Mouse (Mus musculus): ENCODE data around the gene Rpl6. TPM values are rescaled to one million over a fixed set of nuclear protein-coding genes. Genes with fewer than 3 reads are reported as not detected.
"Not testable (repeated sequence)": the region's sequence is repeated elsewhere in the genome, so short reads cannot be mapped to it uniquely, and the experiment has no call there.

Rpl6 gene
- polyA plus RNA-seq, 1 experiment from 2014 or later: 368 TPM

DNA sequence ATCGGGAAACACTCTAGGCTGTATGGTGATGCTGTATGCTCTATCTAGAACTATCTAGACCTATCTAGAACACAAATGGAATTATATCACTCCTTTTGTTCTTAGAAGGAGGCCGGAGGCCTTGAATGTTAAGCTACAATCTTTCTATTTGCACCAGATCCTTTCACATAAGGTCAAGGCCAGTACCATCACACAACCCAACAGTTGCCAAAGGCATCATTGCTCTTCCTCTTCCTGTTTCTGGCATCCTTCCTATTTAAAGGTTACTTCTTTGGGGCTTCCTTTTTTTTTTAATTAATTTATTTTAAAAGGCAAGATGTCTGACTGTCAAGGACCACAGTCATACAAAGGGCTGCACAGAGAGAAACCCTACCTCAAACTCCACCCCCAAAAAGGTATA is 6.9 kb upstream of the Rpl6 start:
- ATAC-seq (ENCODE audit: extremely low read depth, insufficient number of reproducible peaks, low FRiP score, low TSS enrichment): no peak
- Histone ChIP-seq H3K27ac (replicated peaks) (no peak overlapping the region), H3K9me3 (no peaks in the 10 kb centered on the region), H3K4me3 (no peak overlapping the region), H3K9ac (no peak overlapping the region), H3K4me1 (no peaks in the 10 kb centered on the region; the same call in 1 of the 2 replicates), H3K27me3 (replicated peaks) (no peaks in the 10 kb centered on the region), H3K4me2 (no peak overlapping the region), H3K36me3 (no peaks in the 10 kb centered on the region)
- WGBS: 69% methylated on average over 2 of the region's 2 CpGs

DNA sequence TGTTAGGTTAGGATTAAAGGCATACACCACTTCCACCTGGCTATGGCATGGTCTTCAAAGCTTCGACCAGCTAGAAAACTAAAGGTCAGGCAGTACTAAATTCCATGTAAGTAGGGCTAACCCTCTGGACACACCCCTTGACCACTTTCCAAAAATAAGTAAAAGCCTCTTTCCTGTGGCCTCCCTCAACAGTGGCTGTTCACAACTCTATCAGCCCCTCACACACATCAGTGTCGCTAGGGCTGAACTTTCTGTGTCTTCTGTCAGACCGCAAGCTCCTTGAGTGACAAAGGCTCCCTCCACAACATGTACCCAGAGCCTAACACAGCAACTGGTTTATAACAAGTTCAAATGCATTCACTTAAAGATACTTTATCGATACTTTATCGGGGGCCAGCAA is 5.9 kb upstream of the Rpl6 start:
- 70% methylated on average over 5 of the region's 5 CpGs for WGBS
- Histone ChIP-seq H3K4me1 (no peaks in the 10 kb centered on the region; the same call in 1 of the 2 replicates), H3K36me3 (no peaks in the 10 kb centered on the region), H3K9me3 (no peaks in the 10 kb centered on the region), H3K27ac (replicated peaks) (no peak overlapping the region), H3K27me3 (replicated peaks) (no peaks in the 10 kb centered on the region), H3K4me2 (no peak overlapping the region), H3K4me3 (no peak overlapping the region), H3K9ac (no peak overlapping the region)
- no peak for ATAC-seq (ENCODE audit: extremely low read depth, insufficient number of reproducible peaks, low FRiP score, low TSS enrichment)

DNA sequence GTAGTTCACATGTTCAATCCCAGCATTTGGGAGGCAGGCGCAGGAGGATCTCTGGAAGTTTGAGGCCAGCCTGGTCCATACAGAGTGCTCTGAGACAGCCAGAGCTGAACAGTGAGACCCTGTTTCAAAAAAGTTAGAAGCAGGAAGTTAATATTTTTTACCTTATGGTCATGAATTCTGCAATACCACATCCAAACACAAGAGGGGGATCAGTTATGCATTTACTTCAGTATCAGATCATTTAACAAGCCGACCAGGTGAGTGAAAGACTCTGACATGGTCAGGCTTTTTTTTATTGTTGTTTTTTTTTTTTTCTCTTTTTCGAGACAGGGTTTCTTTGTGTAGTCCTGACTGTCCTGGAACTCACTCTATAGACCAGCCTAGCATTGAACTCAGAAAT is 2.5 kb upstream of the Rpl6 start:
- WGBS: 40% methylated on average over 3 of the region's 3 CpGs
- Histone ChIP-seq H3K27me3 (replicated peaks) (no peaks in the 10 kb centered on the region), H3K9me3 (no peaks in the 10 kb centered on the region), H3K4me1 (peaks cover 18% of the 10 kb centered on the region), H3K36me3 (peaks cover 13% of the 10 kb centered on the region), H3K9ac (no peak overlapping the region), H3K27ac (replicated peaks) (no peak overlapping the region), H3K4me2 (no peak overlapping the region), H3K4me3 (no peak overlapping the region)
- ATAC-seq (ENCODE audit: extremely low read depth, insufficient number of reproducible peaks, low FRiP score, low TSS enrichment): no peak

DNA sequence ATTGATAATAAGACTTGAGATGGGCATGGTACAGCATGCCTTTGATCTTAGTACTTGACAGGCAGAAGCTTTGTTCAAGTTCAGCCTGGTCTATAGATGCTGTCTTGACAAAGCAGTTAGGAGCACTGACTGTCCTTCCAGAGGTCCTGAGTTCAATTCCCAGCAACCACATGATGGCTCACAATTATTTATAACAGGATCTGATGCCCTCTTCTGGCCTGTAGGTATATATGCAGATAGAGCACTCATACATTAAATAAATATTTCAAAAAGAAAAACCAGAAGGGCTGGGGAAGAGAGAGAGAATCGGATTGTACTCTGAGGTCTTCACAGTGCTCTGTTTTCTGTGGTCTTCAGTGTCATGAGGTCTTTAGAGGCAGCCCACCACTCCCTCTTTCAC is 1.8 kb upstream of the Rpl6 start:
- Histone ChIP-seq H3K4me3 (no peak overlapping the region), H3K4me1 (peaks cover 25% of the 10 kb centered on the region), H3K9me3 (no peaks in the 10 kb centered on the region), H3K27ac (replicated peaks) (no peak overlapping the region), H3K4me2 (no peak overlapping the region), H3K36me3 (peaks cover 20% of the 10 kb centered on the region), H3K9ac (no peak overlapping the region), H3K27me3 (replicated peaks) (no peaks in the 10 kb centered on the region)
- no peak for ATAC-seq (ENCODE audit: extremely low read depth, insufficient number of reproducible peaks, low FRiP score, low TSS enrichment)
- 75% methylated on average over 1 of the region's 1 CpGs for WGBS

DNA sequence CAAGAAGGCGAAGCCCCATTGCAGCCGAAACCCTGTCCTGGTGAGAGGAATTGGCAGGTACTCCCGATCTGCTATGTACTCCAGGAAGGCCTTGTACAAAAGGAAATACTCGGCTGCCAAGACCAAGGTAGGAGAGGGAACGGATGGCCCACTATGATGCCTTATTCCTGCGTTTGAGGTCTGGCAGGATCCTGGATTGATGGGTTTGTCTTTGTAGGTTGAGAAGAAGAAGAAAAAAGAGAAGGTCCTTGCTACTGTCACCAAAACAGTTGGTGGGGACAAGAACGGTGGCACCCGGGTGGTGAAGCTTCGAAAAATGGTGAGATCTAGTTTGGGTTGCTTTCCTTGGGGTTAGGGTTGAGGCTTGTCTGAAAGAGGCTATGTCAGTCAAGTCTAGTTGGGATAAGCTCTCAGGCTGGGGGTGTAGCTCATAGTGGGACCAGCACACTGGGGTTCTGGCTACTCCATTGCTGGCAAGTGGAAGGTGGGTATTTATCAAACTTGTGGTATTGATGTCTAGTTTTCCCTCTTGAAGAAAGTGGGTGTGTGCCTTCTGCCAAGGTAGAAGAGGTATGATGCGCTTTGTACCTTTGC is 1.4 kb downstream of the Rpl6 start:
- Histone ChIP-seq H3K4me3 (peak overlapping the region; percentile 98), H3K36me3 (peaks cover 52% of the 10 kb centered on the region), H3K4me2 (peak overlapping the region; percentile 82), H3K9ac (peak overlapping the region; percentile 99), H3K4me1 (peaks cover 26% of the 10 kb centered on the region)
- not testable (repeated sequence) for ATAC-seq (ENCODE audit: extremely low read depth, insufficient number of reproducible peaks, low FRiP score, low TSS enrichment); H3K9me3 ChIP-seq; H3K27ac ChIP-seq (replicated peaks); H3K27me3 ChIP-seq (replicated peaks)
- 60% methylated on average over 8 of the region's 10 CpGs for WGBS

DNA sequence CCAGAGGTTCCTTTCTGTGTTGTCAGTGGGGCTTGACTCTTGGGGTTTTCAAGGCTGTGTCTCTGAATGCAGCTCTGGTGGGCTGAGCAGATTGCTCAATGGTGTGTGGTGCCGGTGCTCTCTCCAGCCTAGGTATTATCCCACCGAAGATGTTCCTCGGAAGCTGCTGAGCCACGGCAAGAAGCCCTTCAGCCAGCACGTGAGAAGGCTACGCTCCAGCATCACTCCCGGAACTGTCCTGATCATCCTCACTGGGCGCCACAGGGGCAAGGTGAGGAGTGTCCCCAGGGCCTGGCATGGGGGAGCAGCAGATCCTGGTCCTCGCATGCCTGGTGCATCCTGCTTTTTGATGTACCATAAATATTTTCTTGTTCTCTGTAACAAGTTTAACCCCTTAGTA is 2.3 kb downstream of the Rpl6 start:
- no peak overlapping the region for H3K27ac ChIP-seq (replicated peaks)
- H3K4me2 ChIP-seq: peak overlapping the region; percentile 82
- H3K36me3 ChIP-seq: peaks cover 61% of the 10 kb centered on the region
- peaks cover 26% of the 10 kb centered on the region for H3K4me1 ChIP-seq
- ATAC-seq (ENCODE audit: extremely low read depth, insufficient number of reproducible peaks, low FRiP score, low TSS enrichment): no peak
- H3K27me3 ChIP-seq (replicated peaks): no peaks in the 10 kb centered on the region
- H3K4me3 ChIP-seq: peak overlapping the region; percentile 98; the same call in 1 of the 2 replicates
- WGBS: 78% methylated on average over 9 of the region's 9 CpGs
- no peaks in the 10 kb centered on the region for H3K9me3 ChIP-seq
- peak overlapping the region; percentile 99 for H3K9ac ChIP-seq

DNA sequence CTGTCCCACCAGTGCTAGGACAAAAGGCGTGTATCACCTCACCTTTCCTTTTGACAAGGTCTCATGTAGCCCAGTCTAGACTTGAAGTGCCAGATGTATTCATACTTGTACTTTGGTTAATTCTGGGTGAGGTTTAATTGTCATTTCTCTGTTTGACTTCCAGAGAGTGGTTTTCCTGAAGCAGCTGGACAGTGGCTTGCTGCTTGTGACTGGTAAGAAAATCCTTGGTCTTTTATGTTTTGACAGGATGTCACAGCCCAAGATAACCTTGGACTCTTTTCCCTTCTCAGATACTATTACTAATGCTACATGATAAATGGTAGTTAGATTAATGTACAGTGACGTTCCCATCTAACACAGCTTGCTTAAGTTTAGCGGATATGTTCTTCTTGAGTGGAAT is 2.7 kb downstream of the Rpl6 start:
- Histone ChIP-seq H3K9ac (peak overlapping the region; percentile 99; the same call in 1 of the 2 replicates), H3K36me3 (peaks cover 66% of the 10 kb centered on the region), H3K27ac (replicated peaks) (no peak overlapping the region), H3K4me1 (peaks cover 26% of the 10 kb centered on the region), H3K27me3 (replicated peaks) (no peaks in the 10 kb centered on the region), H3K9me3 (no peaks in the 10 kb centered on the region), H3K4me3 (0 out of 2 replicates have a peak overlapping the region, but pooled peaks have one; percentile 98), H3K4me2 (peak overlapping the region; percentile 82; the same call in 1 of the 2 replicates)
- WGBS: 58% methylated on average over 3 of the region's 3 CpGs
- no peak for ATAC-seq (ENCODE audit: extremely low read depth, insufficient number of reproducible peaks, low FRiP score, low TSS enrichment)

DNA sequence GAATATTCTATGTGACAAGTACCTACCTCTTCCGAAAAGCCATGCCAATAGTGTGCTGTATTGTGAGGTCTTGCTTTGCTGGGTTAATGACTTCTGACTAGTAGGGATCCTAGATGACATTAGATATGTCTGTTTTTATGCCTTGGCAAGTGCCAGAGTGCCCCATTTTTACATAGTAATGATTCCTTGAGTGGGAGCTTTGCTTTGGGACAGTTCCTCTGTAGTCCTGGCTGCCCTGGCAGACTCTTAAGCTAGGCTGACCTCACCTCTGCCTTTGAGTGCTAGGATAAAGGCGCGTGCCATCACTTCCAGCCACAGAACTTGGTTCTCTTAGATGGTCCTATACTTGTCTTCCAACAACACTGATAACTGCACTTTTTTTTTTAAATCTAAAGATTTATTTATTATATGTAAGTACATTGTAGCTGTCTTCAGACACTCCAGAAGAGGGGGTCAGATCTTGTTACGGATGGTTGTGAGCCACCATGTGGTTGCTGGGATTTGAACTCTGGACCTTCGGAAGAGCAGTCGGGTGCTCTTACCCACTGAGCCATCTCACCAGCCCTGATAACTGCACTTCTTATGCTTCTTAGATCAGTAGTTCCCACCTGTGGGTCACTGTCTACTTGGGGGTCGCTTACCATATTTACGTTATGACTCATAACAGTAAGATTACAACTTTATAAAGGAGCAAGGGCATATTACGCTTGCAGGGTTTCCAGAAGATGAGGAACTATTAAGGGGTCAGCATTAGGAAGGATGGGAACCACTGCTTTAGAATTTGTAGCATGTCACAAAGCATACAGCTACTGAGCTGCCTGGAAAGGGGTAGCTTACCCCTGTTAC is 5.7 kb downstream of the Rpl6 start:
- no peaks in the 10 kb centered on the region for H3K27me3 ChIP-seq (replicated peaks)
- peaks cover 77% of the 10 kb centered on the region for H3K36me3 ChIP-seq
- no peak overlapping the region for H3K4me3 ChIP-seq
- H3K27ac ChIP-seq (replicated peaks): no peak overlapping the region
- ATAC-seq (ENCODE audit: extremely low read depth, insufficient number of reproducible peaks, low FRiP score, low TSS enrichment): no peak
- 90% methylated on average over 9 of the region's 9 CpGs for WGBS
- H3K4me2 ChIP-seq: no peak overlapping the region
- H3K9ac ChIP-seq: no peak overlapping the region
- H3K9me3 ChIP-seq: no peaks in the 10 kb centered on the region
- H3K4me1 ChIP-seq: peaks cover 26% of the 10 kb centered on the region

DNA sequence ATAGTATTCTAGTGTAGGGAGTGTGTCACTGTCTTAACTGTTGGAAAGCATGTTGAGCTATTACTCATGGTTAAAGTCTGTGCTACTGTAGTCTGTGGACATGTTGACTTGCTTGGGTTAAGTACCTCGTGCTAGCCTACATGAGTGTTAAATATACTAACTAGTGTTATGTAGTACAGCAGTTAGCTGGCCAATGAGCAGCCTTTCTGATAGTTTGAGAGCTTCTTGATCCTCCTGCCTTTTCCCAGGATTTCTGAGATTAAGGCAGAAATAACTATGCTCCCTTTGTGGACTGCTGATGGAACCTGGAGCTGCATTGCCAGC is 6.3 kb downstream of the Rpl6 start:
- Histone ChIP-seq H3K9ac (no peak overlapping the region), H3K4me1 (peaks cover 20% of the 10 kb centered on the region), H3K4me2 (no peak overlapping the region), H3K27me3 (replicated peaks) (no peaks in the 10 kb centered on the region), H3K27ac (replicated peaks) (no peak overlapping the region), H3K4me3 (no peak overlapping the region), H3K9me3 (no peaks in the 10 kb centered on the region), H3K36me3 (peaks cover 76% of the 10 kb centered on the region)
- no peak for ATAC-seq (ENCODE audit: extremely low read depth, insufficient number of reproducible peaks, low FRiP score, low TSS enrichment)
- 86% methylated on average over 1 of the region's 1 CpGs for WGBS

DNA sequence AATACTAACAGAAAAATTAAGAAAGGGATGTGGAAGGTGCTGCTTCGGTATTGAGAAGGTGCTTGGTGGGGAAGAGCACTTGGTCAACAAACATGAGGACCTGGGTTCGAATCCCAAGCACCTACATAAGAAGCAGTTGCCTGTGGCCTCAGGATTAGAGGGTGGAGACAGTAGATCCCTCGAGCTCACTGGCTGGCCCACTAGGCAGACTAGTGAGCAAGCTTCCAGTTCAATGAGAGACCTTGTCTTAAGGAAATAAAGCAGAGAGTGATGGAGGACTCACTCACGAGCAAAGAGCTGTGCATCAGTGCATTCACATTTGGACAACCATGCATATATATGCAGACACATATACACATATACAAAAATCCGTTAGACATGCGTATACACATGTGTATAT is 7.8 kb downstream of the Rpl6 start:
- Histone ChIP-seq H3K27me3 (replicated peaks) (no peaks in the 10 kb centered on the region), H3K36me3 (peaks cover 61% of the 10 kb centered on the region), H3K4me2 (no peak overlapping the region), H3K27ac (replicated peaks) (no peak overlapping the region), H3K4me1 (peaks cover 5% of the 10 kb centered on the region; the same call in 1 of the 2 replicates), H3K9me3 (no peaks in the 10 kb centered on the region), H3K4me3 (no peak overlapping the region), H3K9ac (no peak overlapping the region)
- ATAC-seq (ENCODE audit: extremely low read depth, insufficient number of reproducible peaks, low FRiP score, low TSS enrichment): no peak
- WGBS: 89% methylated on average over 6 of the region's 6 CpGs

DNA sequence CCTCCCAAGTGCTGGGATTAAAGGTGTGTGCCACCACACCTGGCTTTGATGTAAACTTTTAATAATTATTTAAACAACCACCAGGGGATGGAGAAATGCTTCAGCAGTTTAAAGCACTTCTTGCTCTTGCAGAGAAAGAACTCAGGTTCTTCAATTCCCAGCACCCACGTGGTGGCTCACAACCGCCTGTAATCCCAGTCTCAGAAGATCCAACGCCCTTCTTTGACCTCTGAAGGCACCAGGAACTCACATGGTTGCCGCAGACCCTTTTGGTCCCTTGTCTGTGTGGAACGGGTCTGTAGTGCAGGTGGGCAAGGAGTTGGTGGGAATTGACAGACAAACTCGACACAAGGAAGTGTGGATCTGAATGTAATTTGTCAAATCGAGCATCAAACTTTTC is 10.4 kb downstream of the Rpl6 start:
- Histone ChIP-seq H3K27ac (replicated peaks) (no peak overlapping the region), H3K4me3 (no peak overlapping the region), H3K4me1 (peaks cover 2% of the 10 kb centered on the region; the same call in 1 of the 2 replicates), H3K27me3 (replicated peaks) (no peaks in the 10 kb centered on the region), H3K36me3 (peaks cover 35% of the 10 kb centered on the region), H3K4me2 (no peak overlapping the region), H3K9ac (no peak overlapping the region), H3K9me3 (no peaks in the 10 kb centered on the region)
- no peak for ATAC-seq (ENCODE audit: extremely low read depth, insufficient number of reproducible peaks, low FRiP score, low TSS enrichment)
- WGBS: 44% methylated on average over 7 of the region's 7 CpGs
